8 mouse cellular contexts compared by ENCODE assay signal in genomic region chr1:151820457-151820856, GRCm38 (mm10).
DNase-seq lines count a peak whose midpoint lies in the region; ATAC-seq and TF ChIP-seq lines count a peak whose summit lies in the region.

No protein-coding gene starts in this region.

- no peak overlapping the region for H3K4me2 ChIP-seq in liver, embryonic 12.5 days

- DNase-seq in liver, adult 2 months (ENCODE audit: extremely low read depth, low read depth, low spot score): peak; percentile 56
- peak; percentile 30 for DNase-seq in T-cell, adult 2 months (ENCODE audit: low spot score)
- DNase-seq in cerebellum, postnatal 36 days: peak; percentile 58 to 81
- DNase-seq in heart, postnatal 36 days: peak; percentile 72 to 76
- peak; percentile 66 to 83 for DNase-seq in left cerebral cortex, postnatal 25 days (ENCODE audit: low spot score in 2 of 2)
- peak; percentile 28 for DNase-seq in ovary, postnatal 36 days (ENCODE audit: low spot score)
- DNase-seq in thymus, postnatal 36 days: peak; percentile 23 to 35

- H3K79me2 ChIP-seq in liver, adult 2 months (ENCODE audit: control insufficient read depth, insufficient read depth, low read length): no peaks in the 10 kb centered on the region

- no peaks in the 10 kb centered on the region for H3K4me1 ChIP-seq in liver, adult 2 months (ENCODE audit: control insufficient read depth, insufficient read depth, low read length)
- 0 out of 2 replicates have a peak, but pooled peaks cover 5% of the 10 kb centered on the region for H3K4me1 ChIP-seq in liver, embryonic 12.5 days

- 39% methylated on average over 5 of the region's 5 CpGs for WGBS in liver, adult 2 months
- 27% methylated on average over 5 of the region's 5 CpGs for WGBS in liver, embryonic 12.5 days (ENCODE audit: insufficient replicate concordance)

- H3K27ac ChIP-seq in liver, adult 2 months (replicated peaks; ENCODE audit: insufficient read depth, low read depth, low read length): no peak overlapping the region
- H3K27ac ChIP-seq in liver, embryonic 12.5 days: no peak overlapping the region

- intact Hi-C loops in heart, postnatal 36 days (cut with DNase I): loop anchor here (1.0 to 5.0 kb wide), 5 partner anchors 268 to 692 kb away; no protein-coding TSS in a partner anchor
- intact Hi-C loops in left cerebral cortex, postnatal 25 days (cut with DNase I): loop anchor here (1.0 to 5.0 kb wide), 3 partner anchors 272 to 702 kb away; partner anchors contain the start of gene 1700025G04Rik

- ATAC-seq in liver, embryonic 12.5 days: no peak

- no peaks in the 10 kb centered on the region for H3K9me3 ChIP-seq in liver, embryonic 12.5 days (replicated peaks)

- H3K36me3 ChIP-seq in liver, adult 2 months (ENCODE audit: control insufficient read depth, insufficient read depth, low read length): peaks cover 29% of the 10 kb centered on the region
- peaks cover 37% of the 10 kb centered on the region for H3K36me3 ChIP-seq in liver, embryonic 12.5 days

- TF ChIP-seq POLR2A in liver, adult 2 months (IDR thresholded peaks at IDR 0.05; ENCODE audit: extremely low read depth, insufficient read depth, low read length): no peak

- H3K27me3 ChIP-seq in liver, adult 2 months (ENCODE audit: control insufficient read depth, insufficient read depth, low read length): no peaks in the 10 kb centered on the region
- H3K27me3 ChIP-seq in liver, embryonic 12.5 days (replicated peaks): no peaks in the 10 kb centered on the region

- no peak overlapping the region for H3K9ac ChIP-seq in liver, adult 2 months (ENCODE audit: low read depth, low read length)
- no peak overlapping the region for H3K9ac ChIP-seq in liver, embryonic 12.5 days

- peak; percentile 65 for TF ChIP-seq CTCF in liver, adult 2 months (IDR thresholded peaks at IDR 0.05; ENCODE audit: low read depth, low read length)

- no peak overlapping the region for H3K4me3 ChIP-seq in liver, adult 2 months (ENCODE audit: insufficient read depth, low read depth, low read length)
- no peak overlapping the region for H3K4me3 ChIP-seq in liver, embryonic 12.5 days
